Mouse (Mus musculus) spleen, postnatal 10 days (tissue): ENCODE measurements around the gene Maged1.
"Not testable (repeated sequence)": the region's sequence is repeated elsewhere in the genome, so short reads cannot be mapped to it uniquely, and the experiment has no call there.

Experiments used
- DNase-seq, 2 experiments: peaks; one replicate each; pipeline ENCODE4 v3.0.0; 2021 to 2022; ENCODE audit warnings: low spot score in 2 of 2

Maged1 gene

DNA sequence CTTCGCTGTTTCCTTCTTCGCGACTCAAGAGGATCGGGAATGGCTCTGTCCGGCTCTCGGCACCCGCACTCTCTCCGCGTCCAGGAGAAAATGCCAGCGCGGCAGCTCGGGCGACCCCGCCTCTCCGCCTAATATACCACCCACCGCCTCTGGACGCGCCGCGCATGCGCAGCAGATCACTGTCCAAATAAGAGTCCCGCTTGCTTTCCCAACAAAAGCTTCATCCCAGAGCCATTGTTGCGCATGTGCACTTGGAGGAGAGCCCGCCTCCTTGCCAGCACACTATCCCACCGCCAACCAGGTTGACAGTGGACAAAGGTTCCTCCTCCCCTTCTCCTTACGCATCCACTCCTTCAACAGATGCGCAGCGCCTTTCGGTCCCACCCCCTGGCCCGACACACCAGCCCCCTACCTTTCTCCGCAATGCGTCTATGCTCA, at the start of gene Maged1:
TSS of gene Maged1 (minus strand) at position 226 of the 438 bp plus-strand sequence.
- peak in 1 of 2 experiments; percentile 48 for DNase-seq

DNA sequence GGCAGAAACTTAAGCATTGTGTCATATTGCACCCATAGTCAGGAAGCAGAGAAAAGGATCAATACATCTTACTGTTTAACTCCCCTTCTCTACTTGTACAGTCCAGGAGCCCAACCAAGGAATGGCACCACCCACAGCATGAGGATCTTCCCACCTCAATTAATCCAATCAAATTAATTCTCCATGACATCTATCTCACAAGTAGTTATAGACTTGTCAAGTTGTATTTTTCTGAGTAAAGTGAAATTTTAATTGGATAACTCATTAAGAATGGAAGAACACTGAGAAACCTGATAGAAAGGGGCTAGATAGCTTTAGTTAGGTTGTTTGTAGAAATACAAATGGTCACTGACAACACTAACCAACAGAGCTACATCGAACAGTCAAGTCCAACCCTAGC, 38.3 kb upstream of the Maged1 start:
- no peak for DNase-seq

DNA sequence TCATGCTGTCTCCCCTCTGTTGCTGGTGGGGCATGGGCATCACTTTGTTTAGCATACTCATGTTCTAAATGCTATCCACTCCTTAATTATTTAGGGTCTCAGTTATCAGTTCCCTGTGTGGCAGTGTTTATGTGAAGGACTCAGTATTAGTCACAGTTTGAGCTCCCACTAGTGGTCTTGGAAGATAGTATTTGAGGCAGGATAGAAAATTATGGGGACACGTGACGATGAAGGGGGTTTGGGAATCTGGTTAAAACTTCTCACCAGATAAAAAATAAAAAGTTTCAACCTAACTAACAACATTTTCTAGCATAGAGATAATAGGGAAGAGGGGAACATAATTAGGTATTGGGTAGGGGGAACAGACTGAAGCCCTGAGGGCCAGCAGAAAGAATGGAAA, 22.8 kb upstream of the Maged1 start:
- DNase-seq, result no peak

DNA sequence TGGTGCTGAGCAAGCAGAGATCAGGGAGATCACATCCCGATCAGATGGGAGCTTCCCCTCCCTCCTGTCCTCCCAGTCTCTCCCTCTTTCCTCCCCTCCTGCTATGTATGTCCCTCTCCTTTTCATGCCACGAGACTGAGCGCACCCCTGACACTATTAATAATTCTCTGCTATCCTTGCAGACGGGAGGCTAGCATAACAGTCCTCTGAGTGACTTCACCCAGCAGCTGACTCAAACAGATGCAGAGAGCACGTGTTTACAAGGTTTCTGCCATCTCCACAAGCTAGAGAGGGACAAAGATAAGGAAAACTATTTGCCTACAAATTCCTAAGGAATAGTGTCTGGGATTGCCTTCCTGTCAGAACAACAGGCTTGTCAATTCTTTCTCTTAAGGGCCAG, 20.4 kb upstream of the Maged1 start:
- no peak for DNase-seq

DNA sequence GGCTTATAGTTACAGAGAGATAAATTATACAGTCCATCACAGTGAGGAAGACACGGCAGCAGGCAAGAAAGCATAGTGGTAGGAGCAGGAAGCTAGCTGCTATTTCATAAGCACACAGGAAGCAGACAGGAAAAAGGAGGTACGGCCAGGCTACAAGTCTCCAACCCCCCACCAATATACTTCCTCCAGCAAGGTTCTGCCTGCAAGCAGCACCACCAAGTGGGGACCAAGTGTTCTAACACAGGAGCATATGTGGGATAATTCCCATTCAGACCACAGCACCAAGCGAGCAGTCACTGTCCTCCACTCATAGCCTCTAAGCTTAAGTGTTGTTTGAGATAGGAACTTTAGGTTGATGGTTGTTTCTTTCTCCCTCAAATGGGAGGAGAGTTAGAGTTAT, 6.3 kb upstream of the Maged1 start:
- DNase-seq, result no peak

DNA sequence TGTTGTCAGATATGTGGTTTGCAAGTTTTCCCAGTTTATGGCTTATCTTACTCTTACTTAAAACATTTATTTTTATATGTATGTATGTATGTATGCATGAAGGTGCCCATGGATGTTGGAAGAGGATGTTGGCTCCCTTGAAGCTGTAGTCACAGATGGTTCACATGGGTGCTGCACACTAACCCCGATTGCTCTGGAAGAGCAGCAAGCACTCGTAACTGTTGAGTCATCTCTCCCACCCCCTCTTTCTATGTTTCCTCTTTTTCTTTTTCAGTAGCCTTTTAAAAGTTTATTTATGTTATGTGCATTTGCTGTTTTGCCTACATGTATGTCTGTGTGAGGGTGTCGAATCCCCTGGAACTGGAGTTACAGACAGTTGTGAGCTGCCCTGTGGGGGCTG, 4.0 kb upstream of the Maged1 start:
- DNase-seq, result no peak

DNA sequence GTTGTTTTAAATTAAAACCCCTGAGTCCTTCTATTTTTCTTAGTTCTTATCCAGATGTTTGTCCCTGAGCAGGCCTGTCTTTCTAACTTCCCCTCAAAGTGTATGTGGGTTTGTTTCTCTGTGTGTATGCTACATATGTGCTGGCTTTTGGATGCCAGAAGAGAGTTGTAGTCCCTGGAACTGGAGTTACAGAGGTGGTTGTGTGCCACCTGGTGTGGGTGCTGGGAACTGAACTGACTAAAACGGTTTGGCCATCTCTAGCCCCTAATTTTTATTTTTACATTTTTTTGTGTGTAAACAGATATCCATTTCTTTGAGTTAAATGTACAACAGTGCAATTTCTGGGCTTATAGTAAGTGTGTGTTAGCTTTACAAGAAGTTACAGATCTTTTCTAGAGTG, 3.0 kb upstream of the Maged1 start:
- DNase-seq, result peak in 1 of 2 experiments; percentile 39

DNA sequence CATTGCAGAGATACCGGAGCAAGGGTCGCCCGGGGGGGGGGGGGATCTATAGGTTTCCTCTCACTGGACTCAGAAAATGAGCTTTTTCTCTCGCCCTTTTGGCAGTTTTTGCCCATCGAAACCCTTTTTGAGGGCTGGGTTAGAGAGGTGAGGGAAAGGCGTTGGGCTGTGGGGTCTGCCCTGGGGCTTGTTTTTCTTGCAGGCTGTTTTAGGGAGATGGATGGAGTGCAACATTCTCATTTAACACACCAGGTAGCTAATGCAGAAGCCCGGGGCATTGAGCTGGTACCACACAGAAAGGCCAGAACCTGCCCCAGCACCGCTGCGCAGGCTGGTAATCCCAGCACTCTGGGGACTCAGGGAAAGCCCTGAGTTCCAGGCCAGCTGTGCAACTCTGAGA, 593 bp upstream of the Maged1 start:
- no peak for DNase-seq

DNA sequence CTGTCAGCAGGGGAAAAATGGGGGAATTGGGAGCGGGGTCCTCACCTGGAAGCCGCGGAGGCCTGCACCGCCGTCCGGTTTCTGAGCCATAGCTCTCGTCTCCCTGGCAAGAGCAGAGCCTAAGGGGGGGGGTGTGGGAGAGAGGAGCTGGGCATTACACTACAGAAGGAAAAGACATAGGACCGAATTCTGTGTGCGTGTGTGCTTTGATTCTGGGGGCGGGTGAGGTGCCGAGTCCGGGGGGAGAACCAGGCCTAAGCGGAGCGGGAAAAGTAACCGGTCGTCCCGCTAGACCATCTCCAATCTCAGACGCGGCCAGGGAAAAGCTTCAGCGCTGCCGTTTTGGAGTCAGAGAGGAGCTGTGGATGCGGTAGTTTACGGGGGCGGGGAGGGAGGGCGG, 737 bp downstream of the Maged1 start:
- DNase-seq, result no peak

DNA sequence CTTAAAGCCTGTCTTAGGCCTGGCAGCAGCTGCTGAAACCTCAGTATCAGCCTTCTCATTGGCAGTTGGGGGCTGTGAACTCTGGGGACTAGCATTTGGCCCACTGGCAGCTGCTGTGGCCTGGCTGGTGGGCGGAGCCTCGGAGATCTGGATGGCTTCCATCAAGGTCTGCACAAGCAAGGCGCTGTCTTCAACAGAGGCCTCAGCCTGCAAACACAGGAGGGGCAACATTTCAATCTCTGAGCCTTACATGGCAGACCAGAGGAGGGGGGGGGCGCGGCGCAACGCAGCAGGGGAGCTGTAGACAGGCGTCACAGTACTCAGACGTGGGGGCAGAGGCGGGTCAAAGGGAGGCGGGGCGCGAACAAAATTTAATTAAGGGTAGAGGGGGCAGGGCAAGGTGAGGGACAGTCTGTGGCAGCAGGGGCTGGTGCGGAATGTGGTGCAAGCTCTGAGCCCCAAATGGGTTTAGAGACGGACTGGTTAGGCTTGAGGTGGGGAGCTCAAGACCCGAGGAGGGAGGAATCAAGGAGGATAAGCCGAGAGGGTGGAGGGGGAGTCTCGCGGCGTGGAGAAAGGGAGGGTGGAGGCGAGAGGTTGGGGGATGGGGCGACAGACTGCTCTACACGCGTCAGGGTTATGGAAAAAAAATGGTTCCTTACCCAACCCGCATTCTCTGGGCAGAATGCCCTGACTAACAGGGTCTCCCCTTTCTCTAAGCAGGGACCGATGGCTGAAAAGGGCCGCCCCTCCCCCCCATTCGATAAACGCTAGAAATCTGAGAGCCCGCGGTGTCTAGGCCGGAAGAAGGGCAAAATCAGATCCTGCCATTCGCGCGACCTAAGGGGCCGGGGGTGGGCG, 1.4 kb downstream of the Maged1 start:
- peak in 1 of 2 experiments; percentile 39 for DNase-seq

DNA sequence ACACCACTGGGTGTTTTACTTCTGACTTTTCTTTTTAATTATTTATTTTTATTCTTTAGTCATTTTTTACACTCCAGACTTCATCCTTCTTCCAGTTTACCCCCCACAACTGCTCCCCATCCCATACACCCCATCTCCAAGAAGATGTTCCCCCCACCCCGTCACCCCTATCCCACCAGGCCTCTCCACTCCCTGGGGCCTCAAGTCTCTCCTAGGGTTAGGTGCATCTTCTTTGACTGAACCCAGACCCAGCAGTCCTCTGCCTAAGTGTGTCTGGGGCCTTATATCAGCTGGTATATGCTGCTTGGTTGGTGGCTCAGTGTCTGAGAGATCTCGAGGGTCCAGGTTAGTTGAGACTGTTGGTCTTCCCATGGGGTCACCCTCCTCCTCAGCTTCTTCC, 7.6 kb downstream of the Maged1 start:
- no peak for DNase-seq

DNA sequence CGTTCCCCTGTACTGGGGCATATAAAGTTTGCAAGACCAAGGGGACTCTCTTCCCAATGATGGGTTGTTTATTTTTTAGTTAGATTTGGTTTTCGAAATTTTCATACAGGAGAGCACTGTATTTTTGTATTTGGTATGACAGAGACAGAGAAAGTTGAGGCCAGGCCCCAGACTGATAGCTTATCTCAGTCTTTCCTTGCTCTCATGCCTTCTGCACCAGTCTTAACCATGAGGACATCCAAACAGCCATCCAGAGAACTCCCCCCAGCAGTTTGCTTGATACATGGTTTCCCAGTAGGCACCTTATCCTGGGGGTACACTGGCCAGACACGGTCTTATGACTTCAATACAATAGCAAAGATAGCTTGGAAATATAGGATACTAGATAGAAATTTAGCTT, 11.6 kb downstream of the Maged1 start:
- no peak for DNase-seq

DNA sequence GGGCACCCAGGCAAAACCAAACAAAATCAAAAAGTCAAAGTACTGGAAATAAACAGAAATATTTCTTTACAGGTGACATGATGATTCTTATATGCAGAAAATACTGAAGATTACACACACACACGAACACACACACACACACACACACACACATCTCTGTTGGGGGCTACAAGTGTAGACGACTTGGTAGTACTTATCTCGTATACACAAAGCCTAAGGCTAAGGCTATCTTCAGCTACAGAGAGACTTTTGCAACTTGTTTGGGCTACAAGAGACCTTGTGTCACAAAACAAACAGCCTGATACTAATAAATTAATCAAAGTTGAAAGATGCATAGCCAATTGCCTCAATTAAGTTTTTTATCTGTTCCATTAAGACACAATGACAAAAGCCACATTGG, 19.8 kb downstream of the Maged1 start:
- no peak for DNase-seq

DNA sequence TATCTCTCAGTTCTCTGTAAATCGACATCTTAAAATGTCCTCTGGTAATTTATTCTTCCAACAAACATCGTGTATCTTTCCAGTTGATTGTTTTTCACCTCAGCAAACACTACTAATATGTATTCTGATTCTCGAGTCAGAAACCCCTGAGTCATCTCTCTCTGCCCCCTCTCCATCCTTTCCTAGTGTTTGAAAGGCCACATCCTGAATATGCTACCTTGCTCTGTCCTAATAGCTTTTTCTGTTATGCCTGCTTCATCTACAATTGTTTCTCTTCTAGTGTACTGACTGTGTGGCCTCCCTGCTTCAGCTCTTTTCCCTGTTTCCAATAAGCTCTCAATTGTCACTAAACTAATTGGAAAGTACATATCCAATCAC, 33.5 kb downstream of the Maged1 start:
- no peak for DNase-seq

DNA sequence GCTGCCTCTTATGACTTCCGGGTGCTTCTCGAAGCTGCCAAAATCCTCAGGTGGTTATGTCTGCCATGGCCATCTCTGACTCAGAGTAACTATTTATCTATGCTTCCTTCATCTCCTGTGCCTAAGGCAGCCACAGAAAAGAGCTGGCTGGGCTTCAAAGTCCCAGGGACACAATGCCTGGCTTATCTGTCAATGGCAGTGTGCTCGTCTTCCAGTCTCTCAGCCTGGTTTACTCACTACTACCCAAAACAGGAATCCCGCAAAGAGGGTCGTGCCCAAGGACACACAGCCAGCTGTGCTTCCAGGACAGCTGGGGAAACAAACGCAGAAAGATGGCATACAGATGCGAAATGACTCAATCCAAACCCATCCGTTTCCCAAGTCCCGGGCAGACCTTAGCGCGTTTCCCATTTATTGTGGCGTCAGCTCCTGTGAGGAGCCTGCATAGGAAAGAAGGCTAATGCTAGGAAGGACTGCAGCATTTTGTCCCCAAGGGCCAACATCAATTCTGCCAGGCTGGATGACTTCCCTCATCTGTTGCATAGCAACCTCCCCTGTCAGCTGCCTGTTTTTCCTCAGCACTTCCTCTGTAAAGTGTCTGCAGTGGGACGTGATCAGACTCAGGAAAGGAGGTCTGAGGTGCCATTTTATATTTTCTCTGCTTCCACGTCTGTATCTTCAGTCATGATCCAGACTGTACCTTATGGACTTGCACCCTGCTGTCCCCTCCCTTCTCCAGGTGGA, 34.1 kb downstream of the Maged1 start:
- not testable (repeated sequence) for DNase-seq

DNA sequence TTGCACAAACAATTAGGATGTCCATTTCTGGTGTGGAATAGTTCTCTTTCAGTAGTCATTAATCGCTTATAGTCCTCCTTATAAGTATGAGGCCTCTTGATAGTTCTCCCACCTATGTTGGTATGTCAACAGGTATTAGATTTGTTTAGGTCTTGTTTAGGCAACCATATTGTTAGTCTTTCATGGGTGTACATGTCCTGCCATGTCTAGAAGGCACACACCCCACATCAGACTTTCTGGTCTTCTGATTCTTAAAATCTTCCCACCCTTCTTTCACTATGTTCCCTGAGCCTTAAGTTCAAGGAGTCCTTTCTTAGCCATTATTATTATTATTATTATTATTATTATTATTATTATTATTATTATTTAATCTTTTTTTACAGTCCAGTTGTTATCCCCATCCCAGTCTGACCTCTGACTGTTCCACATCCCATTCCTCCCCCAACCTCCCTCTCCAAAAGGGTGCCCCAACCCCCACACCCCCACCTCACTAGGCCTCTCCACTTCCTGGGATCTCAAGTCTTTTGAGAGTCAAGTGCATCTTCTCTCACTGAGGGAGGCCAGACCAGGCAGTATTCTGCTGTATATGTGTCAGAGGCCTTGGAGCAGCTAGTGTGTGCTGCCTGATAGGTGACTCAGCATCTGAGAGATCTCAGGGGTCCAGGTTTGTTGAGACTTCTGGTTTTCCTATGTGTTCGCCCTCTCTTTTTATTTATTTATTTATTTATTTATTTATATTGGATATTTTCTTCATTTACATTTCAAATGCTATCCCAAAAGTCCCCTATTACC, 55.7 kb downstream of the Maged1 start:
- peak in 1 of 2 experiments; percentile 55 for DNase-seq
